Mouse (Mus musculus): ENCODE measurements at regions not wholly inside any gene's neighbourhood (a gene's known extent, or its start where the extent isn't known, plus 50 kb on each side); places are given as distances from the start of the nearest gene placed in this dataset.

GRCm38 (mm10) chr16:51718695-51719094, 312.3 kb upstream of the Cblb start:
- Histone ChIP-seq H3K4me1 (replicated peaks) (no peaks in the 10 kb centered on the region), H3K9ac (no peak overlapping the region), H3K27me3 (no peaks in the 10 kb centered on the region), H3K27ac (no peak overlapping the region), H3K4me3 (no peak overlapping the region), H3K4me2 (no peak overlapping the region), H3K36me3 (no peaks in the 10 kb centered on the region), H3K9me3 (no peaks in the 10 kb centered on the region)
- WGBS: 85% methylated on average over 2 of the region's 2 CpGs
- ATAC-seq (ENCODE audit: low FRiP score): no peak

DNA sequence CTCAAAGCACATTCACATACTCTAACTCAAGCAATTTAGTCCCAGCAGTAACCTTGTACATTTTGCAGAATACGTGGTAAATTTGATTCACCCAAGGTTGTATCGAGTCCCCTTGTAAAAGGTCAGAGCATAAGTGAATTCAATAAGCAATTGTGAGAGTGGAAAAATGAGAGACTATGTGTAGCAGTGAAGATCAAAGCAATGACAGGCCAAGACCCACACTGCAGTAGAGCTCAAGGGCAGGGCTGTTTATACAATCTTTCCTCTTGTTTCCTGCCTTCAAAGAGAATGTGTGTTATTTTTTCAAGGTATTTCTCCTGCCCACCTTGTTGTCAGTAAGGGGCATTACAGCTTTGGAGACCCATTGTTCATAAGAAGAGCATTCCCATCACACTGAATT, 311.4 kb upstream of the Cblb start:
- ATAC-seq (ENCODE audit: low FRiP score): no peak
- H3K36me3 ChIP-seq: no peaks in the 10 kb centered on the region
- 74% methylated on average over 2 of the region's 2 CpGs for WGBS
- H3K27me3 ChIP-seq: no peaks in the 10 kb centered on the region
- no peaks in the 10 kb centered on the region for H3K9me3 ChIP-seq
- H3K27ac ChIP-seq: no peak overlapping the region
- H3K9ac ChIP-seq: no peak overlapping the region
- H3K4me3 ChIP-seq: no peak overlapping the region
- no peak overlapping the region for H3K4me2 ChIP-seq
- H3K4me1 ChIP-seq (replicated peaks): no peaks in the 10 kb centered on the region

GRCm38 (mm10) chr16:51722682-51723081, 308.3 kb upstream of the Cblb start:
- WGBS: 64% methylated on average over 4 of the region's 4 CpGs
- no peaks in the 10 kb centered on the region for H3K9me3 ChIP-seq
- no peak overlapping the region for H3K4me3 ChIP-seq
- no peak overlapping the region for H3K4me2 ChIP-seq
- ATAC-seq (ENCODE audit: low FRiP score): no peak
- H3K9ac ChIP-seq: no peak overlapping the region
- H3K36me3 ChIP-seq: no peaks in the 10 kb centered on the region
- no peak overlapping the region for H3K27ac ChIP-seq
- no peaks in the 10 kb centered on the region for H3K27me3 ChIP-seq
- H3K4me1 ChIP-seq (replicated peaks): no peaks in the 10 kb centered on the region

DNA sequence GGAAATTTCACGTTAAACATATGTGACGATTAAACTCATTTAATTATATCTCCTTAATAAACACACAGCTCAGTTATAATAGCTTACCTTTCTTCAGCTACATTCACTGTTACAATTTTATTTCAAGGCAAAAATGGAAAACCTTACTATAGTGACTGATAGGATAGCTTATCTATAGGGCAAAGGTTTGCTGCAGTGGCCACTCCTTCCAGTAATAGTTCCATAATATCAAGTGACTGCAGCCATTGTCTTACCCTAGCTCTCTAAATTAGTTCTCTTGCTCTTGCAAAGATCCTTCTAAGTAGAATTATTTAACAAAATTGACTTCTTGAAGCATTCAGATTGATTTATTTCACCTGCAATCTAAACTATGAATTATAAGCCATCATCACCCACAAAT, 289.1 kb upstream of the Cblb start:
- no peak overlapping the region for H3K4me3 ChIP-seq
- no peaks in the 10 kb centered on the region for H3K27me3 ChIP-seq
- H3K27ac ChIP-seq: no peak overlapping the region
- H3K4me1 ChIP-seq (replicated peaks): no peaks in the 10 kb centered on the region
- no peak overlapping the region for H3K9ac ChIP-seq
- H3K36me3 ChIP-seq: no peaks in the 10 kb centered on the region
- no peak for ATAC-seq (ENCODE audit: low FRiP score)
- 97% methylated on average over 2 of the region's 2 CpGs for WGBS
- H3K4me2 ChIP-seq: no peak overlapping the region
- no peaks in the 10 kb centered on the region for H3K9me3 ChIP-seq

DNA sequence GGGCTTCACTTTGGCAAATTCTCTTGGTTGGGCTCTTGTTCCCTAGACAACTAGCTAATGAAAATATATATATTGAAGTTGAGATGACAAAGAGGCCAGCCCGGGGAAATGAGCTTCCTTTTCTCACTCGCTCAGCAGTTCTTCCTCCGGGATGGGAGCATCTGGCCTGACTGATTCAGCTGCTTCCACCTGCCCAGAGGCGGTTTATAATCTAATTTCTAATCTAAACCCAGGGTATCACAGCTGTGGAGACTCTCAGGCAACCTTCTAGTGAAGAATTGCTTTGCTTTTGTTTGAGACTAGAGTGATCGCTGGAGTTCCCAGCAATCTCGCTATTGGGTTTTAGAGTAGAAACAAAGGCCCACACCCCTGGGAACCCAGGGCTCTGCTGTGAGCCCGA, 279.1 kb upstream of the Cblb start:
- Histone ChIP-seq H3K4me2 (no peak overlapping the region), H3K9me3 (no peaks in the 10 kb centered on the region), H3K9ac (no peak overlapping the region), H3K27ac (peak overlapping the region; percentile 64), H3K4me3 (no peak overlapping the region), H3K36me3 (no peaks in the 10 kb centered on the region), H3K4me1 (replicated peaks) (no peaks in the 10 kb centered on the region), H3K27me3 (no peaks in the 10 kb centered on the region)
- WGBS: 6% methylated on average over 7 of the region's 7 CpGs
- ATAC-seq (ENCODE audit: low FRiP score): peak; percentile 89

- peak overlapping the region; percentile 45; the same call in 1 of the 2 replicates for H3K27ac ChIP-seq
- H3K27me3 ChIP-seq: no peaks in the 10 kb centered on the region
- H3K4me1 ChIP-seq (replicated peaks): peaks cover 4% of the 10 kb centered on the region
- no peak overlapping the region for H3K9ac ChIP-seq
- no peak overlapping the region for H3K4me2 ChIP-seq
- WGBS: 54% methylated on average over 9 of the region's 9 CpGs
- no peaks in the 10 kb centered on the region for H3K9me3 ChIP-seq
- no peak for ATAC-seq (ENCODE audit: low FRiP score)
- no peak overlapping the region for H3K4me3 ChIP-seq
- no peaks in the 10 kb centered on the region for H3K36me3 ChIP-seq
Observed at GRCm38 (mm10) chr16:51758361-51759227, 272.4 kb upstream of the Cblb start.

GRCm38 (mm10) chr16:51759228-51759647, 271.8 kb upstream of the Cblb start:
- ATAC-seq (ENCODE audit: low FRiP score): no peak
- Histone ChIP-seq H3K36me3 (no peaks in the 10 kb centered on the region), H3K27ac (no peak overlapping the region), H3K9me3 (no peaks in the 10 kb centered on the region), H3K4me3 (no peak overlapping the region), H3K27me3 (no peaks in the 10 kb centered on the region), H3K9ac (no peak overlapping the region), H3K4me2 (no peak overlapping the region), H3K4me1 (replicated peaks) (peaks cover 4% of the 10 kb centered on the region)
- WGBS: 67% methylated on average over 4 of the region's 4 CpGs

DNA sequence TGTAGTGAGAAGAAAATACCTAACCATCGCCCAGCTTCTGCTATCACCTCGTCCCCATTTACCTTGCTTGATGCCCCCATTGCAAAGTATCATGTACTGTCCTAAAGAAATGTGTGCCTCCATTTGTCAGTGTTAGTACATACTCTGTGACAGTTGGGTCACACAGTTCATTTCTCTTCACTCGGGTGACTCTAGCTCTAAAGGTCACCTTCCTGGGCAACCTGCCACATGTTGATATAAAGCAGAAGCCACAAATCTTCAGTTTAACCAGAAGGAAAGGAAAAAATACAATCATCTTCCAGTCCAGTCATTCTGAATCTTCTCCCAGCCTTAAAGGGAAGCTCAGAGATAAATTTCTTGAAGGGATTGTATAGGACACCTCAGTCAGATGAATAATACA, 263.5 kb upstream of the Cblb start:
- no peak overlapping the region for H3K9ac ChIP-seq
- WGBS: 83% methylated on average over 3 of the region's 3 CpGs
- no peaks in the 10 kb centered on the region for H3K9me3 ChIP-seq
- H3K4me3 ChIP-seq: no peak overlapping the region
- no peaks in the 10 kb centered on the region for H3K27me3 ChIP-seq
- H3K4me2 ChIP-seq: no peak overlapping the region
- no peaks in the 10 kb centered on the region for H3K36me3 ChIP-seq
- no peak for ATAC-seq (ENCODE audit: low FRiP score)
- H3K27ac ChIP-seq: no peak overlapping the region
- no peaks in the 10 kb centered on the region for H3K4me1 ChIP-seq (replicated peaks)

DNA sequence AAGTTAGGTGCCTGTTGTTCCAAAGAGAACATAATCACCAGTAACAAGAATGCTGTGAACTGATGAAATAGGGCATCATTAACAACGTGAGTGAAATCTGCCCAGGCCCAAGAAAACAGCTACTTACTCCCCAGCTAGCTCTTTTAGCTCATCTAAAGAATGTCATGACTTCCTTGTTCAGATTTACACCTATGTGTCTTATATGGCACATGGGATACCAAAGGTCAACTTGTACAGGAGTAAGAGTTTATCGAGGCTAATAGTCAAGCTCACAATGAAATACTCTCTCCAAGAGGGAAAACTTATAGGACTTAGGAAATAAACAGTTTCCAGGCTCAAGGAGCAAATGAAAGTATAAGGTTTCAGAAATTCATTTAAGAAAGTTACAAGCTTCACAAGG, 252.1 kb upstream of the Cblb start:
- Histone ChIP-seq H3K4me2 (no peak overlapping the region), H3K27me3 (no peaks in the 10 kb centered on the region), H3K36me3 (no peaks in the 10 kb centered on the region), H3K4me3 (no peak overlapping the region), H3K4me1 (replicated peaks) (no peaks in the 10 kb centered on the region), H3K27ac (no peak overlapping the region), H3K9ac (no peak overlapping the region), H3K9me3 (no peaks in the 10 kb centered on the region)
- 84% methylated on average over 2 of the region's 2 CpGs for WGBS
- no peak for ATAC-seq (ENCODE audit: low FRiP score)

- H3K27me3 ChIP-seq: no peaks in the 10 kb centered on the region
- H3K36me3 ChIP-seq: no peaks in the 10 kb centered on the region
- H3K27ac ChIP-seq: no peak overlapping the region
- H3K4me1 ChIP-seq (replicated peaks): no peaks in the 10 kb centered on the region
- H3K9ac ChIP-seq: no peak overlapping the region
- no peaks in the 10 kb centered on the region for H3K9me3 ChIP-seq
- H3K4me2 ChIP-seq: no peak overlapping the region
- WGBS: 94% methylated on average over 3 of the region's 3 CpGs
- no peak for ATAC-seq (ENCODE audit: low FRiP score)
- H3K4me3 ChIP-seq: no peak overlapping the region
Observed at GRCm38 (mm10) chr16:51795003-51795402, 236.0 kb upstream of the Cblb start.

DNA sequence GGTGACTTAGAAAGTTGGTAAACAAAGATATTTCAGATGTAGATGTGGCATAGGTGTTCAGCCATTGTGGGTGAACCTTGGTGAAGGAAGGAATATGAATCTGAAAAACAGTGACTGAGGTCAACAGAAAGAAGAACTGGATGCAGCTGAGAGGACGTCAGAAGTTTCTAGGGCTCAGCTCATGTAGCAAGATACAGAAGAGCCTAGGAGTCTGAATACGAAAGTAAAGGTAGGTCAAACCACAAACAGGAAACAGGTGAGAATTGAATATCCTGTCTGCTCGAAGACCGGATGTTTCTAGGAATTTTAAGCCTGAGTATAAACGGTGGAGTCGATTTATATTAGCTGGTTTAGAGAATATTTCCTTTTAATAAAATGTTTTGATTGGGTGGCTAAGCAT, 223.7 kb upstream of the Cblb start:
- H3K36me3 ChIP-seq: no peaks in the 10 kb centered on the region
- no peak for ATAC-seq (ENCODE audit: low FRiP score)
- H3K9me3 ChIP-seq: no peaks in the 10 kb centered on the region
- no peak overlapping the region for H3K27ac ChIP-seq
- no peaks in the 10 kb centered on the region for H3K4me1 ChIP-seq (replicated peaks)
- no peak overlapping the region for H3K4me2 ChIP-seq
- WGBS: 85% methylated on average over 6 of the region's 6 CpGs
- H3K9ac ChIP-seq: no peak overlapping the region
- H3K4me3 ChIP-seq: no peak overlapping the region
- no peaks in the 10 kb centered on the region for H3K27me3 ChIP-seq

DNA sequence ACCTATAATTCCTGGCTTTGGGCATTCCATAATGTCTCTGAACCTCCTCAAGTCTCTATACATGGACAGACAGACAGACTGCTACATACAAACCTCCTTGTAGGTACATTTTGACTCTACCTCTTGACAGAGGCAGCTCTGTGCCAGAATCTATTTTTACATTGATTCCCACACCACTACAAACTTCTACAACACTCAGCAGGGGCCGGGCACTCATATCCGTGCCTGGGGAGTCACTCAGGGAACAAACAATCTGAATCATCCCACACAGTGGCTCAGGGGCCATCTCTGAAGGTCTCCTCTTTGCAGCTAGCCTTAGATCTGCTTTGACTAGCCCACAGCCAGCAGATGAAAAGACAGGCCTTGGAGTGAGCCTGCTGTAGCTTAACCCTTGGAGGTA, 221.9 kb upstream of the Cblb start:
- Histone ChIP-seq H3K36me3 (no peaks in the 10 kb centered on the region), H3K4me2 (no peak overlapping the region), H3K9ac (no peak overlapping the region), H3K4me3 (no peak overlapping the region), H3K4me1 (replicated peaks) (no peaks in the 10 kb centered on the region), H3K9me3 (no peaks in the 10 kb centered on the region), H3K27me3 (no peaks in the 10 kb centered on the region), H3K27ac (no peak overlapping the region)
- WGBS: 78% methylated on average over 2 of the region's 2 CpGs
- ATAC-seq (ENCODE audit: low FRiP score): no peak

DNA sequence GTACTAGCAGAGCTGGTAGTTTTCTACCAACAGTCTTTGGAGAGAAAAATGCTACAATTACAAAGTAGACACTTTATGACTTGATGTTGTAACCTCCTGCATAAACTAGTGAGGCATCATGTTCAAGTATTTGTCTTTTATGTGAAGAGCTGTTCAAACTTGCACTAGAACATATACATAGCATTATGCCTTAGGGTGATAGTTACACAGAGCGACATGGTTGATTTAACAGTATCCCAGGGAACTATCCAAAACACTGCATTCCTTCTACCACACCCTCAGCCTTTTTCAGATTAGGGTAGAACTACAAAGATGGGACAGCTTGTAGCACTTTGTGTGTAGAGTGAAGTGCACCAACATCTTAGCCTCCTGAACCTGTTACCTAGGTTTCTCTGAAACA, 220.0 kb upstream of the Cblb start:
- no peak overlapping the region for H3K4me2 ChIP-seq
- H3K4me1 ChIP-seq (replicated peaks): no peaks in the 10 kb centered on the region
- no peak overlapping the region for H3K9ac ChIP-seq
- H3K27ac ChIP-seq: no peak overlapping the region
- H3K9me3 ChIP-seq: no peaks in the 10 kb centered on the region
- no peaks in the 10 kb centered on the region for H3K27me3 ChIP-seq
- H3K4me3 ChIP-seq: no peak overlapping the region
- WGBS: 98% methylated on average over 1 of the region's 1 CpGs
- H3K36me3 ChIP-seq: no peaks in the 10 kb centered on the region
- no peak for ATAC-seq (ENCODE audit: low FRiP score)
